Mouse (Mus musculus): ENCODE data around the gene Cpne9. TPM values are rescaled to one million over a fixed set of nuclear protein-coding genes. Genes with fewer than 3 reads are reported as not detected.
"Not testable (repeated sequence)": the region's sequence is repeated elsewhere in the genome, so short reads cannot be mapped to it uniquely, and the experiment has no call there.

The Cpne9 gene
- total RNA-seq, 1 experiment from 2014 or later = 1.6 TPM

- ATAC-seq (ENCODE audit: extremely low read depth, insufficient number of reproducible peaks, low FRiP score, poor library complexity, severe bottlenecking) = peak; percentile 52
Measured at GRCm38 (mm10) chr6:113284931-113285330, 2.8 kb downstream of the Cpne9 start.

DNA sequence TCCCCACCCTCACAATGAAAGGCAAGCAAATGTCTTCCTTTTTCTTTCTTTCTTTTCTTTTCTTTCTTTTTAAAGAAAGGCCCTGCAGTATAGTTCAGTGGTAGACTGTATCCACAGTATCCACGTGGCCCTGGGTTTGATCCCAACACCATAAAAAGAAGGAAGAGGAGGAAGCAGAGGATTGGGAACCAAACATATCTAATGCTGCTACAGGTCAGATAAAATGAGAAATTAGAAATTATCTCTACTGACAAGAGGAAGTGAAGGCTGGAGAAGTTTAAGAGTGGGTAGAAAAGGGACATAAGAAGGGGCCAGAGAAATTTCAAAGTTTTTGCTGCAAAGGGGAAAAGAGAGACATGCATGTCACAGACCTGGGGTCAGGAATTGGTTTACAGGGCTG lies 4.2 kb downstream of the Cpne9 start:
- no peak for ATAC-seq (ENCODE audit: extremely low read depth, insufficient number of reproducible peaks, low FRiP score, poor library complexity, severe bottlenecking)

DNA sequence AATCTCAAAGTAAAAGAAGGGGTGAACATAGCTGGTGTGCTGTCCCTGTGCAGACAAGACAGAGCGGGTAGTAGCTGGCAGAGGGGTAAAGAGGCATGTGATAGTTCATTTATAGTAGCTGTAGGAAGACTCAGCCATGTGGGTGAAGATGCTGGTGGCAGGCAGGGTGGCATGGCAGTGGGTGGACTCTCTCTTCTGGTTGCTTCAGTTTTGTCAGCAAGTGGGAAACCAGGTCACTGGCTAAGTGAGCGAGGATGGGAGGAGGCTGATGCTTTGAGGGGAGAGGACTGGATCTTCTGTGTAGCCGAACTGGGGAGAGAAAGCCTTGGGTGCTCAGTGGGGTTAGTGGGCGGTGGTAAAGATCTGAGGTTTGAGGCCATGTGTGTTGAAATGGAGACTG lies 5.1 kb downstream of the Cpne9 start:
- ATAC-seq (ENCODE audit: extremely low read depth, insufficient number of reproducible peaks, low FRiP score, poor library complexity, severe bottlenecking) = no peak

GRCm38 (mm10) chr6:113289346-113289745 lies 7.2 kb downstream of the Cpne9 start:
- ATAC-seq (ENCODE audit: extremely low read depth, insufficient number of reproducible peaks, low FRiP score, poor library complexity, severe bottlenecking) = no peak

DNA sequence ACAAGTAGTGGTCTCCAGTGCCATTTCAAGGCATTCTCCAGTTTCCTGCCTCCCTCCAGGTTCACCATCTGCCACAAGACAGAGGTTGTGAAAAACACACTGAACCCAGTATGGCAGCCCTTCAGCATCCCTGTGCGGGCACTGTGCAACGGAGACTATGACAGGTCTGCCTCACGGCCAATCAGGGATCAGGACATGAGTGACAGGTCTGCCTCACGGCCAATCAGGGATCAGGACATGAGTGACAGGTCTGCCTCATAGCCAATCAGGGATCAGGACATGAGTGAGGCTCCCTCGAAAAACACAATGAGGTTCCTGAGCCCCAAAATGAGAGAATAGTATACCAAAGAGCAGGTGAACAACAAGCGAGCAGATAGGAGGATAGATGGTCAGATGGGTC lies 8.2 kb downstream of the Cpne9 start:
- ATAC-seq (ENCODE audit: extremely low read depth, insufficient number of reproducible peaks, low FRiP score, poor library complexity, severe bottlenecking) = no peak

DNA sequence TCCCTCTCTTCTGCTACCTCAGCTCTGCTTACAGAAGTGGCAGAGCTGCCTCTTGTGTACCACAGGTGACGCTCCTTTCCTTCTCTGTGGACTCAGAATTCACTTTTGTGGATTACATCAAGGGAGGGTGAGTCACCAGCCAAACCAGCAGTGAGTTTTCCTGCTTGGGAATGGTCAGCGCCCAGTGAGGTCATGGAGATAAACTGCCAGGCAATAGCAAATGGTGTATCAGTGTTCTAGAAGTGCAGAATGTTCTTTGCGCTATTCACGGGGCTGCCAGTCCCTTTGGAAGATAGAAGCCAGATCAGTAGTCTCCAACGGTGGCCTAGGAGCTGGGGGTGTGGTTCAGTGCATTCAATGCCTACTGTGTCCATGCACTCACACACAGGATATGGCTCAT lies 10.8 kb downstream of the Cpne9 start:
- ATAC-seq (ENCODE audit: extremely low read depth, insufficient number of reproducible peaks, low FRiP score, poor library complexity, severe bottlenecking) = no peak

GRCm38 (mm10) chr6:113296046-113296445 lies 13.9 kb downstream of the Cpne9 start:
- no peak for ATAC-seq (ENCODE audit: extremely low read depth, insufficient number of reproducible peaks, low FRiP score, poor library complexity, severe bottlenecking)

DNA sequence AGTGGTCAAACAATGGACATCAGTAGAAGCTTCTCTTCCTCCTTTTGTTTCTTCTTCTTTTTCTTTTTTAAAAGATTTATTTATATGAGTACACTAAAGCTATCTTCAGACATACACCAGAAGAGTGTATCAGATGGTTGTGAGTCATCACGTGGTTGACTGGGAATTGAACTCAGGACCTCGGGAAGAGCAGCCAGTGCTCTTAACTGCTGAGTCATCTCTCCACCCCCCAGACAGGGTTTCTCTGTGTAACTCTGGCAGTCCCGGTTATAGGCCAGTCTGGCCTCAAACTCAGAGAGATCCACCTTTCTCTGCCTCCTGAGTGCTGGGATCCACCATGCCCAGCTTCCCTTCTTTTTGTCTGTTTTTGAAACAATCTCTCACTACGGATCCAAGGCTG lies 14.5 kb downstream of the Cpne9 start:
- no peak for ATAC-seq (ENCODE audit: extremely low read depth, insufficient number of reproducible peaks, low FRiP score, poor library complexity, severe bottlenecking)

DNA sequence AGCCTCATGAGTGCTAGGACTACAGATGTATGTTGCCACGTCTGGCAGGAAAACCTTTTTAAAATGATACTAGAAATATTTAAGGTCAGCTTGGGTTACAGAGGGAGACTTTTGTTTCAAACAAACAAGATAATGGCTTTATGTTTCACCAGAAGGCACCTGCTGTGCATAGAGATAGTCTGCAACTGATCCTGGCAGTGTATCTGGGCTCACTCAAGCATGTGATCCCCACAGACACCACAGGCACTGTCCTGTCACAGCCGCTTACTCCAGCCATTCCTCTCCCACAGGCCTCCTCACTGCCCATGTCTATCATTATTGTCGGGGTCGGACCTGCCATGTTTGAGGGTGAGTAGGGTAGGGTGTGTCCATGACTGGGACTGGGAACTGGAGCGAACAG lies 19.2 kb downstream of the Cpne9 start:
- ATAC-seq (ENCODE audit: extremely low read depth, insufficient number of reproducible peaks, low FRiP score, poor library complexity, severe bottlenecking) = no peak

- peak; percentile 18; the same call in 1 of the 2 replicates for ATAC-seq (ENCODE audit: extremely low read depth, insufficient number of reproducible peaks, low FRiP score, poor library complexity, severe bottlenecking)
Measured at GRCm38 (mm10) chr6:113302258-113302657, 20.2 kb downstream of the Cpne9 start.

DNA sequence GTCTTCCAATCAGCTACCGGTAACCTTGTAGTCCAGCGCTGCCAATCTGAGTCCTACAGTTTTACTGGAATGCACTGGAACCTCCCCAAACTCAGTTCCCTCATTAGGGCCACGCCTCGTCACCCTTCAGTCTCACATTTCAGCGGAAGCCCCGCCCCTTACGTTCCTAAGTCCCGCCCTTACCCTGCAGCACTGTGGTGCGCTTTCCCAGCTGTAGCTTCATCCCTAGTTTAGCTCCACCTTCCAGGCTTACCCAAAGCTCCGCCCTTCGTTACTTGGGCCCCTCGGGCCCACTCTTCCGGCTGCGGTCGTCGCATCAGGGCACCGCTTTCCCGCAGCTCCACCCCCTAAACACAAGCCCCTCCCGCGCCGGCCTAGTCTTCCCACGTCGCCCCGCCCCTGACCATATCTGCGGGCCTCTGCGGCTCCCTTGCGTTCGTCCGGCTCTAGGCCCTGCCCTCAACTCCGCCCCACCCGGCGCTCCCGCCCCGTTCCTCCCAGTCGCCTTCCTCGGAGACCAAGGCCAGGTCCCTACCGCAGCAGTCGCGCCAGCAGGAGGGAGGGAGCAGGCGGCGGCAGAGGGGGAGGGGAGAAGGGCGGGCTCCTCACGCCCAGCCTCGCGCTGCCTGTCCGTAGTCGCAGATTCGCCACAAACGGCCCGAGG lies 24.3 kb downstream of the Cpne9 start:
- peak; percentile 82 for ATAC-seq (ENCODE audit: extremely low read depth, insufficient number of reproducible peaks, low FRiP score, poor library complexity, severe bottlenecking)

DNA sequence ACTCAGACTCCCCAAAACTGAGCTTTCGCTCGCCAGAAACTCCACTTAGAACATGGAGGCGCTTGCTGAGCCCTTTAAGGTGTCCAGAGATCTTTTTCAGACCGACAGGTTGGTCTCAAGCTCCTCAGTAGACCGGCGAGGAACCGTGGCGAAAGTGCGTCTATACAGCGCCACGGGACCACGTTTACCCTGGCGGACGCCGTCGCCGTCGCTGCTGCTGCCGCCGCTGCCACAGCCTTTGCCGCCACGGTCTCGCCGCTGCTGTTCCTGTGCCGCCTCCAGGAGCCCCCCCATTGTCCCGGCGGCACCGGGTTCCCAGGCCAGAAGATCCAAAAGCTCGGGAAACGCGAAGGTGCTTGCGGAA lies 24.9 kb downstream of the Cpne9 start, which contains the start of gene Brpf1:
Brpf1 (plus strand) TSS at position 152 of the 364 bp plus-strand sequence.
- ATAC-seq (ENCODE audit: extremely low read depth, insufficient number of reproducible peaks, low FRiP score, poor library complexity, severe bottlenecking) = 0 out of 2 replicates have a peak, but pooled peaks have one; percentile 14

GRCm38 (mm10) chr6:113307481-113308121 lies 25.5 kb downstream of the Cpne9 start:
- no peak for ATAC-seq (ENCODE audit: extremely low read depth, insufficient number of reproducible peaks, low FRiP score, poor library complexity, severe bottlenecking)

- ATAC-seq (ENCODE audit: extremely low read depth, insufficient number of reproducible peaks, low FRiP score, poor library complexity, severe bottlenecking) = no peak
Measured at GRCm38 (mm10) chr6:113308141-113308540, 26.0 kb downstream of the Cpne9 start.

DNA sequence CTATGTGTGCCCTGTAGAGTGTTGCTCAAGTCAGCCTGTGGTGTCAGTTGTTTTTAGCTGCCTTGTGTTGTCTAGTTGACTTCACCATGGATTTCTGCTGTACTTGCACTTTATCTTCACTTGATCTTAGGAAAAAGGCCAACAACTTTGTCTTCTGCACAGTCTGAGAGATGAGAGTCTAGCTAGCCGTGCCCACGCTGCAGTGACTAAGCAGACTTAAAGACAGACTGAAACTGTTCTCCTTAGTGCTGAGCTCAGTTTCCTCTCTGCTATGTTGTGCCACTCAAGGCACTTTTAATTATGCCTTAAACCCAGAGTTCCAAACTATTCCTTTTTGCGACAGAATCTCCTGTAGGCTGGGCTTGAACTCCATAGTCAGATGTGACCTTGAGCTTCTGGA lies 33.9 kb downstream of the Cpne9 start:
- ATAC-seq (ENCODE audit: extremely low read depth, insufficient number of reproducible peaks, low FRiP score, poor library complexity, severe bottlenecking) = no peak

DNA sequence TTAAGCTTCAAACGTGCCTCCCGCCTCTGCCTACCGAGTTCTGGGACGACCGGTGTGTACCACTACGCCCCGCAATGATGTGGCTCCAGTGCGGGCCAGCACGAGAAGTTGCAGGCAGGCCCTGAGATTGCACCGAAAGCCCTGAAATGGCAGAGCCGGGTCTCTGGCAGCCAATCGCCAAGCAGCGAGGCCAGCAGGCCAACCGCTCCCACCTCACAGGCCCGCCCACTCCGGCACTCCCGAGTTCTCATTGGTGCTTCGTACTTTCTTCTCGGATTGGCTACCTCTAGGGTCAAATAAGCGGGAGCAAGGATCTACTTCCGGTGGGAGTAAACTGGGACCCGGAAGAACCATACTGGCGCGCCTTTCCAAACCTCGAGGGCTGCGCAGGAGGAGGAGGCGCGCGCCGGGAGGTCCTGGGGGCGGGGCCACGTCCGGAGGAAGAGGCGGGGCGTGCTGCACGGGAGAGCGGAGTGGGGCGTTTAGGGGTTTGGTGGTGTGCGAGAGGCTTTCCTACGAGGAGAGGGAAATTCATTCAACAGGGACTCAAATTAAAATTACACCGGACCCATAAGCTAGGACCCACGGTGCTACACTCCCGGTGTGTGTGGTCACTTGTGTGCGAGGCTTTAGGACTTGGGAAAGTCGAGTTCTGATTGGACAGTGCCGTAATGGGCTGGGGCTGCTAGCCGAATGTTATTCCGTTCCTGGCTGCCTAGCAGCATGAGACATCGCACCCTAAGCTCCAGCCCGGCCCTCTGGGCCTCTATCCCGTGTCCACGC lies 44.6 kb downstream of the Cpne9 start, which contains the start of gene Ogg1:
Ogg1 (plus strand) TSS at position 440 of the 783 bp plus-strand sequence.
- ATAC-seq (ENCODE audit: extremely low read depth, insufficient number of reproducible peaks, low FRiP score, poor library complexity, severe bottlenecking) = peak; percentile 92

DNA sequence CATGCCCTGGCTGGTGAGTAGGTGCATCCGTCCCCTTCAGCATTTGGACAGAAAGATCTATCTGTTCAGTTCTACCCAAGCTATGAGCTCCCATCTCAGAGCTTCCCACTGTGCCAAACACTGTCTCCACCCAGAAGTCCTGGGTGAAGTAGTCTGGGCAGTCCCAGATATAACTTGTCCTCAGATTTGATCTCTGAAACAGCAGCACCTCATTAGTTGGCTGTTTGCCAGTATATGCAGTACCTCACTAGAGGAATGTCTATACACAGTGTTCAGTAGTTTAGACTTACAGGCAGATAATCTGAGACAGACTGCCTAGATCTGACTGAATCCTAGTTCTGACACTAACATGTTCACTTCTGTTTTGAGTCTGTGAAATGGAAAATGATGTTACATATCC lies 47.3 kb downstream of the Cpne9 start:
- no peak for ATAC-seq (ENCODE audit: extremely low read depth, insufficient number of reproducible peaks, low FRiP score, poor library complexity, severe bottlenecking)

- ATAC-seq (ENCODE audit: extremely low read depth, insufficient number of reproducible peaks, low FRiP score, poor library complexity, severe bottlenecking) = peak; percentile 51; the same call in 1 of the 2 replicates
Measured at GRCm38 (mm10) chr6:113330547-113330946, 48.4 kb downstream of the Cpne9 start.

GRCm38 (mm10) chr6:113331721-113332120 lies 49.6 kb downstream of the Cpne9 start:
- ATAC-seq (ENCODE audit: extremely low read depth, insufficient number of reproducible peaks, low FRiP score, poor library complexity, severe bottlenecking) = no peak

- ATAC-seq (ENCODE audit: extremely low read depth, insufficient number of reproducible peaks, low FRiP score, poor library complexity, severe bottlenecking) = not testable (repeated sequence)
Measured at GRCm38 (mm10) chr6:113332734-113333133, 50.6 kb downstream of the Cpne9 start.

All from neutrophil, adult 5-6 weeks (primary cell).